Mouse (Mus musculus) embryonic facial prominence, embryonic 10.5 days (tissue): Measurements from ENCODE around the gene Gm17660. TPM values are rescaled to one million over a fixed set of nuclear protein-coding genes. Genes with fewer than 3 reads are reported as not detected.
A peak's percentile ranks its signal among the peaks of the same experiment; 100 is the strongest.
"Not testable (repeated sequence)": the region's sequence is repeated elsewhere in the genome, so short reads cannot be mapped to it uniquely, and the experiment has no call there.

Source experiments
- DNase-seq: peaks from one replicate; pipeline ENCODE4 v3.0.0-alpha.2; 2017; ENCODE audit warnings: low spot score
- H3K27ac ChIP-seq: fragments of 300-500 bp; sonication (generic); replicated peaks from 2 replicates; pipeline ENCODE4 v1.5.1; 2016; ENCODE audit warnings: mild to moderate bottlenecking
- H3K27me3 ChIP-seq: fragments of 300-500 bp; sonication (generic); replicated peaks from 2 replicates; pipeline ENCODE4 v1.6.1; 2016; ENCODE audit warnings: low read depth, mild to moderate bottlenecking; ENCODE audit not compliant: poor library complexity, severe bottlenecking
- H3K36me3 ChIP-seq: fragments of 300-500 bp; sonication (generic); replicated peaks from 2 replicates; pipeline ENCODE4 v1.6.1; 2016; ENCODE audit warnings: mild to moderate bottlenecking, moderate library complexity
- H3K4me1 ChIP-seq: fragments of 300-500 bp; sonication (generic); 2 replicates; pipeline ENCODE4 v1.6.1; 2016
- H3K4me3 ChIP-seq: fragments of 300-500 bp; sonication (generic); 2 replicates; pipeline ENCODE4 v1.5.1; 2016; ENCODE audit warnings: mild to moderate bottlenecking, moderate library complexity
- H3K9me3 ChIP-seq: fragments of 300-500 bp; sonication (generic); 2 replicates; pipeline ENCODE4 v1.6.1; 2016; ENCODE audit warnings: mild to moderate bottlenecking
- WGBS: fragments of 180-500 bp; shearing (Covaris S2); methylation state at CpG from one replicate; pipeline ENCODE4 v1.1.7; 2016; 5-methylcytosine and 5-hydroxymethylcytosine counted together
- microRNA-seq: library from miRNA; unstranded; fragments of <30 nt; microRNA quantifications from one replicate; pipeline ENCODE4, GENCODE M21; 2017
- polyA plus RNA-seq: library from polyadenylated mRNA; unstranded; fragments of >200 nt; fragmentation: Nextera tagmentation; extraction: Ambion mirVana; gene quantifications from 2 replicates; pipeline ENCODE4 v1.2.1, GENCODE M21; 2016

The Gm17660 gene
- polyA plus RNA-seq, 1 experiment from 2014 or later: not detected

GRCm38 (mm10) chr5:104025245-104025854 is 52.1 kb downstream of the Gm17660 start:
- WGBS: 36% methylated on average over 17 of the region's 17 CpGs
- H3K9me3 ChIP-seq: no peaks in the 10 kb centered on the region
- no peak overlapping the region for H3K4me3 ChIP-seq
- H3K27ac ChIP-seq: no peak overlapping the region
- DNase-seq: no peak
- peaks cover 30% of the 10 kb centered on the region for H3K27me3 ChIP-seq
- H3K36me3 ChIP-seq: no peaks in the 10 kb centered on the region
- H3K4me1 ChIP-seq: peaks cover 29% of the 10 kb centered on the region

GRCm38 (mm10) chr5:104024762-104025161 is 52.6 kb downstream of the Gm17660 start:
- H3K27me3 ChIP-seq: peaks cover 30% of the 10 kb centered on the region
- H3K36me3 ChIP-seq: no peaks in the 10 kb centered on the region
- H3K4me3 ChIP-seq: no peak overlapping the region
- 60% methylated on average over 11 of the region's 11 CpGs for WGBS
- DNase-seq: no peak
- H3K27ac ChIP-seq: no peak overlapping the region
- peaks cover 33% of the 10 kb centered on the region for H3K4me1 ChIP-seq
- no peaks in the 10 kb centered on the region for H3K9me3 ChIP-seq

- DNase-seq, H3K27ac ChIP-seq, H3K4me3 ChIP-seq, H3K36me3 ChIP-seq, H3K9me3 ChIP-seq: not testable (repeated sequence)
- 81% methylated on average over 5 of the region's 5 CpGs for WGBS
- Histone ChIP-seq H3K27me3 (peaks cover 30% of the 10 kb centered on the region), H3K4me1 (peaks cover 36% of the 10 kb centered on the region)
Observed at GRCm38 (mm10) chr5:104024193-104024592, 53.2 kb downstream of the Gm17660 start.

GRCm38 (mm10) chr5:104023289-104024020 is 54.0 kb downstream of the Gm17660 start:
- no peak for DNase-seq
- Histone ChIP-seq H3K4me3 (no peak overlapping the region), H3K9me3 (no peaks in the 10 kb centered on the region), H3K27me3 (peaks cover 30% of the 10 kb centered on the region), H3K36me3 (no peaks in the 10 kb centered on the region), H3K4me1 (peaks cover 37% of the 10 kb centered on the region), H3K27ac (no peak overlapping the region)
- 77% methylated on average over 8 of the region's 8 CpGs for WGBS

- Histone ChIP-seq H3K4me3 (peak overlapping the region; percentile 63), H3K27me3 (peaks cover 30% of the 10 kb centered on the region), H3K27ac (peak overlapping the region; percentile 83), H3K9me3 (no peaks in the 10 kb centered on the region), H3K4me1 (peaks cover 37% of the 10 kb centered on the region), H3K36me3 (peaks cover 5% of the 10 kb centered on the region; the same call in 1 of the 2 replicates)
- no peak for DNase-seq
- WGBS: 33% methylated on average over 5 of the region's 5 CpGs
Observed at GRCm38 (mm10) chr5:104022558-104022957, 54.9 kb downstream of the Gm17660 start.

- H3K27ac ChIP-seq: peak within 1 kb of the TSS; percentile 83
Observed at GRCm38 (mm10) chr5:104021597-104022378, 55.6 kb downstream of the Gm17660 start, which contains the start of gene Hsd17b11. Hsd17b11 (minus strand) TSS chr5:104021919.

More at GRCm38 (mm10) chr5:104021597-104022378, 55.6 kb downstream of the Gm17660 start, which contains the start of gene Hsd17b11:
- H3K9me3 ChIP-seq: no peaks in the 10 kb centered on the region
- peak; percentile 86 for DNase-seq
- 2% methylated on average over 31 of the region's 31 CpGs for WGBS
- H3K36me3 ChIP-seq: peaks cover 13% of the 10 kb centered on the region; the same call in 1 of the 2 replicates
- peaks cover 37% of the 10 kb centered on the region for H3K4me1 ChIP-seq
- H3K27me3 ChIP-seq: peaks cover 30% of the 10 kb centered on the region
- peak within 1 kb of the TSS; percentile 63 for H3K4me3 ChIP-seq

Small RNA genes lying within 50 kb of the gene (microRNA-seq; reads per million reads assigned to microRNA genes)
- 1.5 reads per million for gene Mir5619

Other genes with a start within 250 kb of the Gm17660 start
- gene Klhl8, start 166.3 kb downstream of the Gm17660 start, polyA plus RNA-seq: 11.9 and 12.1 TPM in 2 replicates
- not detected in 2 replicates for gene Hsd17b13, start 100.2 kb downstream of the Gm17660 start, polyA plus RNA-seq
- 2.1 and 2.6 TPM in 2 replicates for gene Hsd17b11, start 55.7 kb downstream of the Gm17660 start, polyA plus RNA-seq
- gene Nudt9, start 31.3 kb downstream of the Gm17660 start, polyA plus RNA-seq: 63.1 and 65.1 TPM in 2 replicates
- gene Sparcl1, start 36.1 kb upstream of the Gm17660 start, polyA plus RNA-seq: 26.5 and 28.3 TPM in 2 replicates
- gene Dspp, start 93.1 kb upstream of the Gm17660 start, polyA plus RNA-seq: not detected in 2 replicates
- 0.06 and 0.09 TPM in 2 replicates for gene Dmp1, start 125.0 kb upstream of the Gm17660 start, polyA plus RNA-seq
- 0.20 and 0.28 TPM in 2 replicates for gene Ibsp, start 221.6 kb upstream of the Gm17660 start, polyA plus RNA-seq
- gene Mepe, start 247.7 kb upstream of the Gm17660 start, polyA plus RNA-seq: not detected in 2 replicates